Mouse (Mus musculus): ENCODE measurements around the gene Kirrel3. TPM values are rescaled to one million over a fixed set of nuclear protein-coding genes. Genes with fewer than 3 reads are reported as not detected.

Gene Kirrel3
- not detected in 2 replicates for total RNA-seq (2023)

GRCm38 (mm10) chr9:34485759-34486431 is at the start of gene Kirrel3:
Kirrel3 (plus strand) TSS chr9:34485894.

